Mouse (Mus musculus) cerebellum, adult 2 months (tissue): ENCODE results near the gene Mrap.

ENCODE experiments used
- CTCF ChIP-seq: fragments of 200-500 bp; IDR thresholded peaks from 2 replicates; pipeline ENCODE4 v1.5.1; 2011; ENCODE audit warnings: low read depth, mild to moderate bottlenecking, control low read depth, low read length, moderate library complexity, borderline replicate concordance; ENCODE audit not compliant: insufficient read depth
- POLR2A ChIP-seq: fragments of 200-500 bp; IDR thresholded peaks from 2 replicates; pipeline ENCODE4 v1.6.1; 2011; ENCODE audit warnings: low read length, control low read depth, borderline replicate concordance; ENCODE audit not compliant: insufficient read depth

- TF ChIP-seq POLR2A (no peak), CTCF (no peak)
Measured at GRCm38 (mm10) chr16:90696306-90696705, 41.7 kb upstream of the Mrap start.
